Mouse (Mus musculus) erythroblast, embryonic 14.5 days (primary cell): ENCODE data around the gene Tcf23. TPM values are rescaled to one million over a fixed set of nuclear protein-coding genes. Genes with fewer than 3 reads are reported as not detected.

Source experiments
- H3K27me3 ChIP-seq: 2 replicates; pipeline ENCODE4 v1.6.1; 2012; ENCODE audit warnings: inconsistent platforms; ENCODE audit not compliant: control insufficient read depth
- H3K36me3 ChIP-seq: 2 replicates; pipeline ENCODE4 v1.6.1; 2012; ENCODE audit warnings: mild to moderate bottlenecking, inconsistent platforms; ENCODE audit not compliant: control insufficient read depth
- H3K4me1 ChIP-seq: 2 replicates; pipeline ENCODE4 v1.6.1; 2012; ENCODE audit warnings: inconsistent platforms; ENCODE audit not compliant: control insufficient read depth
- H3K4me3 ChIP-seq: replicated peaks from 2 replicates; pipeline ENCODE3; 2012; ENCODE audit warnings: moderate library complexity, mild to moderate bottlenecking, inconsistent platforms
- H3K9me3 ChIP-seq: 2 replicates; pipeline ENCODE4 v1.6.1; 2012; ENCODE audit warnings: low read length, inconsistent platforms, mixed read lengths; ENCODE audit not compliant: control insufficient read depth
- GATA1 ChIP-seq: IDR thresholded peaks from 2 replicates; pipeline ENCODE4 v1.6.1; 2012; ENCODE audit warnings: low read length, inconsistent platforms, mixed read lengths
- TAL1 ChIP-seq: IDR thresholded peaks from 3 replicates; pipeline ENCODE4 v1.6.1; 2012; ENCODE audit warnings: low read length, inconsistent platforms, mixed read lengths
- polyA plus RNA-seq: library from polyadenylated mRNA; stranded (reverse); fragments of >175 nt; gene quantifications from 2 replicates; pipeline ENCODE4 v1.2.3, GENCODE M21; 2012

The Tcf23 gene
- polyA plus RNA-seq, 1 experiment = not detected

DNA sequence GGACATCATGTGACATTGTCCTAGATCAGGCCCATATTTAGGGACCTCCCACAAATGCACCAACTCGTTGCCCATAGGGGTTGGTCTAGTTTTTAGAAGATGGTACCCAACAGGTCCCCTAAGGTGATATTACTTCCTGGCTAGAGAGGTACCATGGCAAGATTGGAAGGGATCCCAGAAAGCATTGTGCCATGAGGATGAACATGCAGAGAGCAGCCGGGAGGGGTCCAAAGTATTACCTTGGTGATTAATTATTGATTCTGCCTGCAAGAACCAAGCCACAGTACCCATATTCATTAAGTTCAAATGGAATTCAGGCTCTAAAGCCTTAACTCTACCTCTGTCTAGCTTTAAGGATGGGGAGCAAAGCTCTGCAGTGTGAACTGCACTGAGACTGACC lies 42.4 kb upstream of the Tcf23 start:
- Histone ChIP-seq H3K4me1 (peaks cover 21% of the 10 kb centered on the region), H3K9me3 (no peaks in the 10 kb centered on the region), H3K4me3 (no peak overlapping the region), H3K36me3 (peaks cover 15% of the 10 kb centered on the region; the same call in 1 of the 2 replicates), H3K27me3 (no peaks in the 10 kb centered on the region)
- TF ChIP-seq TAL1 (no peak), GATA1 (no peak)

DNA sequence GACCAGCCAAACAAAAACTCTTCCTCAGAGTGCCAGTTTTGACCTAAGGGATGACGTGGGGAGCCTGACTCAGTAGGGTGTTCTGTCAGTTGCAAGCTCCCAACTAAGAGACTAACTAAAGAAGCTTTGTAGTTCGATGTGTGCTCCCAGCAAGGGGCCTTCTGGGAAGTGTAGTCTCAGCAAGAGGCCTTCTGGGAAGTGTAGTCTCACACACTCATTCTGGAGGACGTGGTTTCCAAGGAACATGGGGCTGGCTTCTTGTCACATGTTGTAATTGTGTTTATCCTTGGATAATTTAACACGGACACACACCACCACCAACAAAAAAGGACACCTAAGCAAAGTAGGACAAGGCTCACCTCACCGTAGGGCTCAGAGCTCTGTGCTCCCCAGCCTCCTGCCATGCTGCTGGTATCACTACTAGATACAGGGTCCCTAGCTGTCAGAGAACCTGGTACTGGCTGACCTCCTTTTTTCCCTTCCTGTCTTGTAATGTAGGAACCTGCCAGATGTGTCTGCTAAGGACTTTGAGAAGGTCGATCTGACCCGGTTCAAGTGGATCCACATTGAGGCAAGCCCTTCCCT lies 40.4 kb upstream of the Tcf23 start:
- Histone ChIP-seq H3K9me3 (no peaks in the 10 kb centered on the region), H3K4me1 (peaks cover 3% of the 10 kb centered on the region), H3K36me3 (peaks cover 15% of the 10 kb centered on the region; the same call in 1 of the 2 replicates), H3K27me3 (no peaks in the 10 kb centered on the region), H3K4me3 (no peak overlapping the region)
- TF ChIP-seq GATA1 = no peak
- TF ChIP-seq TAL1 = no peak

DNA sequence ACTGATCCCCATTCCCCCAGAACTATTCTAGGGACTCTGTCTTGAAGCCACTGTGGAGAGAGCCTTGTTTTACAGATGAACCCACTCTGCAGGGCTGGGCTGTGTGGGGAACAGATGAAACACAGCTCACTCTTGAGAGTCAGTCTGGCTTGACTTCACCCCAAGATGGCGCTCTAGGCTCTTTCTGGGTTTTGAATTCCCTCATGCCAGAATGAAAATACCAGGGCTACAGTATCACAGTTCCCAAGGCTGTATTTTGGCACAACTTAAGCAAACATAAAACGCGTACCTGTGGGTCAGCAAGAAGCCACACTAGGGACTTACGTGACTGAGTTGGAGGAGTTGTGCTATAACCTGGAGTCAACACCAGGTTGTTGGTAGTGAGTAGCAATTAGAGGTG lies 38.3 kb upstream of the Tcf23 start:
- Histone ChIP-seq H3K27me3 (no peaks in the 10 kb centered on the region), H3K4me1 (no peaks in the 10 kb centered on the region), H3K9me3 (no peaks in the 10 kb centered on the region), H3K36me3 (peaks cover 8% of the 10 kb centered on the region; the same call in 1 of the 2 replicates), H3K4me3 (no peak overlapping the region)
- no peak for TF ChIP-seq TAL1
- no peak for TF ChIP-seq GATA1

DNA sequence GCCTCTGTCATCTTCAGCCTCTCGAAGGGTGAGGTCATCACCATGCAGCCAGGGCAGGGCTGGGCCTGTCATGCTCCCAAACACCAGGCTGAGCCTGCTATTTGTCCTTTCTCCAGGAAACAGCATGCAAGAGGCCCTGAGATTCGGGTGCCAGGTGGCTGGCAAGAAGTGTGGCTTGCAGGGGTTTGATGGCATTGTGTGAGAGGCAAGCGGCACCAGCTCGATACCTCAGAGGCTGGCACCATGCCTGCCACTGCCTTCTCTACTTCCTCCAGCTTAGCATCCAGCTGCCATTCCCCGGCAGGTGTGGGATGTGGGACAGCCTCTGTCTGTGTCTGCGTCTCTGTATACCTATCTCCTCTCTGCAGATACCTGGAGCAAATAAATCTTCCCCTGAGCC lies 37.6 kb upstream of the Tcf23 start:
- TF ChIP-seq GATA1 (no peak), TAL1 (no peak)
- Histone ChIP-seq H3K9me3 (no peaks in the 10 kb centered on the region), H3K27me3 (no peaks in the 10 kb centered on the region), H3K4me3 (no peak overlapping the region), H3K4me1 (no peaks in the 10 kb centered on the region), H3K36me3 (peaks cover 5% of the 10 kb centered on the region; the same call in 1 of the 2 replicates)

DNA sequence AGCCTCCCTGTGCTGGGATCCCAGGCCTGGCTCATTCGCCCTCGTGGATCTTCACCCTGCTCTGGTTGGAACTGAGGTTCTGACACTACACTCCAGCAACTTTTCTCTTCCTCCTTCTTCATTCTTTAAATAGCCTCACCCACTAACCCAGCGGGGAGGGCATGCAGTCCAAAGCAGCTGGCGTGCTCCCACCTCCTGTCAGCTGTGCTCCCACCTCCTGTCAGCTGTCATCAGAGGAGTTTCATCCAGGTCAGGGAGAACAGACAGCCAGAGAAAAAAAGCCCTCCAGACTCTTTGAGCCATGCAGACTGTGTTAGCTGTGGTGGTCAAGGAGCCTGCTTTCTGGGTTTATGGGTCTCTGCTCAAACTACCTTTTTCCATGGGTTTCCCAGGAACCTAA lies 37.1 kb upstream of the Tcf23 start:
- peaks cover 5% of the 10 kb centered on the region; the same call in 1 of the 2 replicates for H3K36me3 ChIP-seq
- H3K4me3 ChIP-seq = no peak overlapping the region
- H3K9me3 ChIP-seq = no peaks in the 10 kb centered on the region
- TF ChIP-seq GATA1 = no peak
- TF ChIP-seq TAL1 = no peak
- no peaks in the 10 kb centered on the region for H3K27me3 ChIP-seq
- H3K4me1 ChIP-seq = no peaks in the 10 kb centered on the region

DNA sequence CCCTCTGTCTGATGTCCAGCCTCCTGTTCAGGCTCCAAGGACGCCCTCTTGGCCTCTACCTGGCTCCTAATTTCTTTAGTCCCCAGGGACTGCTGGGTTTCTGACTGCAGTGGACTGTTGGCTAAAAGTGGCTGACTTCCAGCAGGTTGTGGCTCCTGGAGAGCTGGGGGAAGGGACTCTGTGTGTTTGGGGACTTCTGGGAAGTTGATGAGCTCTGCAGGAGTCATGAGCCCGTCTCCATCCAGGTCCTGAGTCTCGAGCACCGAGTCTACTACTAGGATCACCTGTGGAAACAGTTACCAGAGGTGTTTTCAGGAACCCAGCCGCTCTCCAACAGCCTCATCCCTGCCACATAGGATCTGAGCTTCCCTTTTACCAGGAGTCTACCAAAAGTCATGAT lies 34.8 kb upstream of the Tcf23 start:
- TF ChIP-seq TAL1 = no peak
- no peak for TF ChIP-seq GATA1
- no peak overlapping the region for H3K4me3 ChIP-seq
- H3K4me1 ChIP-seq = no peaks in the 10 kb centered on the region
- no peaks in the 10 kb centered on the region for H3K27me3 ChIP-seq
- H3K36me3 ChIP-seq = peaks cover 2% of the 10 kb centered on the region; the same call in 1 of the 2 replicates
- H3K9me3 ChIP-seq = no peaks in the 10 kb centered on the region

DNA sequence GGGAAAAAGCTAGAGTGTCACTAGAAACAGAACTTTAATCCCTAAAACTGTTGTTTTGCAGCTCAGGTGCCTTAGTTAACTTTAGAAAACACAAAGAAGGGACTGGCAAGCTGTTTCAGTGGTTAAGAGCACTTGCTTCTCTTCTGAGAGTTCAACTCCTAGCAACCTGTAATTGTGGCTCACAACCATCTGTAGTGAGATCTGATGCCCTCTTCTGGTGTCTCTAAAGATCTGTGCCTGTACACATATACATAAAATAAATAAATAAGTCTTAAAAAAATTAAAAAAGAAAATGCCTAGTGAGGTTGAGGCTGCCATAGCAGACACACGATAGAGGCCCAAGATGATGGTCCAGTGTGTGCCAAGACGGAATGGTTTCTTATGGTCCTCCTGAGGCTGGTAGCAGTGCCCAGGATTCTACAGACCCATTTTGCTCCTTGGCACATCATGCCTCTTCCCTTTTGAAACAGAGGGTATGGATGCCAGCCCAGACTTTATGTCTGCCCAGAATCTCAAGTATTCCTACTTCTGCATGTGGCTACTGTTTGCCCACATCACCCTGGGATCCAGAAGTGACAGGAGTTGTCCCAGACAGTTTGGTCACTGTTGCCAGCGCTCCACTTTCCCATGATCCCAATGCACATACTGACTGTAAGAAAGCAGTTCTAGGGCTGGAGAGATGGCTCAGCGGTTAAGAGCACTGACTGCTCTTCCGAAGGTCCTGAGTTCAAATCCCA lies 33.6 kb upstream of the Tcf23 start:
- no peaks in the 10 kb centered on the region for H3K27me3 ChIP-seq
- no peaks in the 10 kb centered on the region for H3K9me3 ChIP-seq
- no peak for TF ChIP-seq GATA1
- no peak for TF ChIP-seq TAL1
- H3K4me1 ChIP-seq = no peaks in the 10 kb centered on the region
- peaks cover 2% of the 10 kb centered on the region; the same call in 1 of the 2 replicates for H3K36me3 ChIP-seq
- no peak overlapping the region for H3K4me3 ChIP-seq

DNA sequence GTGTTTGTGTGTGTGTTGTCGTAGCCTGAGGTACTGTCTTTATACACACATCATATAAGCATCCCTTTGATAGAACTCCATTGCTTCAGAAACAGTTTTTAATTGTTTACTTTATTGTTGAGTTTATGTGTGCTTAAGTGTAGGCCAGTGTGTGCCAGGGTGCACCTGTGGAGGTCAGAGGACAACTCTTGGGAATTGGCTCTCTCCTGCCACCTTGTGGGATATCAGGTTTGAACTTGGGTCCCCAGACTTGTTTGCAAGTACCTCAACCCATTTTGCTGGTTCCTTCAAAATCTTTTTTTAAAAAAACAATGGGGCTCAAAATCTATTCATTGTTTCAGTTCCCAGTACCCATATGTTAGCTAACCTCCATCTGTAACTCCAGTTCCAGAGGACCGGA lies 25.5 kb upstream of the Tcf23 start:
- peaks cover 6% of the 10 kb centered on the region for H3K4me1 ChIP-seq
- peaks cover 27% of the 10 kb centered on the region for H3K27me3 ChIP-seq
- no peaks in the 10 kb centered on the region for H3K36me3 ChIP-seq
- TF ChIP-seq GATA1 (no peak), TAL1 (no peak)
- H3K4me3 ChIP-seq = no peak overlapping the region
- no peaks in the 10 kb centered on the region for H3K9me3 ChIP-seq

DNA sequence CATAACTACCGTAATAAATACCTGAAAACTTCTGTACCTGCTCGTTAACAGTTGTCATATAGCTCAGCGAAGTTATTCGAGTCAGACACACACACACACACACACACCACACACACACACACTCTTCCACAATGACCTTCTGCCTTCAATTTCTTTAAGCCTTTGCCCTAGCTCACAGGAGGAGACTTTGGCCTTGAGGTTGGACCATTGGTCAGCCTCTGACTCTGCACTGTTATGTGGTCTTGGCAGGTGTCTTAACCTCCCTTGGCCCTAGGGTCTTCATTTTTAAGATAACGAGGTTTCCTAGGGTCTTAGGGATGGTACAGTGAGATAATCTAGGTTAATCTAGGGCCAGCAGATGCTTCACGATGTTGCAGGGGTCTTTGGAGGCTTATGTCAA lies 24.1 kb upstream of the Tcf23 start:
- Histone ChIP-seq H3K4me1 (peaks cover 12% of the 10 kb centered on the region), H3K27me3 (peaks cover 35% of the 10 kb centered on the region), H3K36me3 (no peaks in the 10 kb centered on the region), H3K4me3 (no peak overlapping the region), H3K9me3 (no peaks in the 10 kb centered on the region)
- TF ChIP-seq TAL1 = no peak
- no peak for TF ChIP-seq GATA1
